Mouse (Mus musculus) kidney, adult 2 months (tissue): ENCODE measurements at regions not wholly inside any gene's neighbourhood (a gene's known extent, or its start where the extent isn't known, plus 50 kb on each side); places are given as distances from the start of the nearest gene placed in this dataset.
A peak's percentile ranks its signal among the peaks of the same experiment; 100 is the strongest.

Experiments used
- DNase-seq: peaks from one replicate; pipeline ENCODE4 v3.0.0; 2021
- H3K27ac ChIP-seq: fragments of 200-500 bp; 2 replicates; pipeline ENCODE4 v1.5.1; 2012; ENCODE audit warnings: low read depth, low read length, control low read depth, inconsistent platforms; ENCODE audit not compliant: insufficient read depth
- H3K27me3 ChIP-seq: fragments of 200-500 bp; replicated peaks from 2 replicates; pipeline ENCODE4 v1.6.1; 2012; ENCODE audit warnings: mild to moderate bottlenecking, moderate library complexity, low read length, inconsistent platforms; ENCODE audit not compliant: control insufficient read depth, insufficient read depth
- H3K36me3 ChIP-seq: fragments of 200-500 bp; 2 replicates; pipeline ENCODE4 v1.6.1; 2012; ENCODE audit warnings: mild to moderate bottlenecking, moderate library complexity, low read length, inconsistent platforms; ENCODE audit not compliant: control insufficient read depth, insufficient read depth
- H3K4me1 ChIP-seq: fragments of 200-500 bp; 2 replicates; pipeline ENCODE4 v1.6.1; 2011; ENCODE audit warnings: low read length; ENCODE audit not compliant: control insufficient read depth, insufficient read depth
- H3K4me3 ChIP-seq: fragments of 200-500 bp; 2 replicates; pipeline ENCODE4 v1.5.1; 2011; ENCODE audit warnings: mild to moderate bottlenecking, low read depth, low read length, control low read depth; ENCODE audit not compliant: insufficient read depth
- CTCF ChIP-seq: fragments of 200-500 bp; conservative IDR thresholded peaks from 2 replicates; pipeline ENCODE4 v1.5.1; 2011; ENCODE audit warnings: low read depth, mild to moderate bottlenecking, control low read depth, low read length, moderate library complexity, mixed read lengths; ENCODE audit not compliant: insufficient read depth, insufficient read length
- POLR2A ChIP-seq: fragments of 200-500 bp; IDR thresholded peaks from one replicate; pipeline ENCODE4 v1.6.1; 2011; ENCODE audit warnings: low read depth, low read length, control low read depth
- WGBS: fragments of 180-500 bp; shearing (Covaris S2); methylation state at CpG from one replicate; pipeline ENCODE4 v1.1.7; 2018; 5-methylcytosine and 5-hydroxymethylcytosine counted together

DNA sequence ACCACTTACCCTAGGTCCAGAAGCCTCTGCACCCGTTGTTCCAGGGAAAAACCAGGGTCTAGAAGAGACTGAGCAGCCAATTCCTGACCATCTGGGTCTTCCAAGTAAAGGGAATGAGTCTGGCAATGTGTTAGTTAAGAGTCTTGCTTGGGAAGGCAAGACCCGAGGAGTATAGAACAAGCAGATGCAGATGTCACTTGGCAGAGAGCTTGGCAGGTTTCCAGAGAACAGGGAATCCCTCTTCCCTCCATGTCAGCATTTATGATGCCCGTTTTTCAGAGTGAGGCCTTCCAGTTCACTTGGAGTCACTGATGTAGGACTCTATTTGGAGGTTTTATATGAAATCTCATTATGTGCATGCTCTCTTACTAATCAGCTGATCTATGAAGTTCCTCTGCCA, 231.1 kb downstream of the Bcl2 start:
- H3K4me3 ChIP-seq, result no peak overlapping the region
- no peaks in the 10 kb centered on the region for H3K4me1 ChIP-seq
- TF ChIP-seq CTCF (no peak), POLR2A (no peak)
- H3K36me3 ChIP-seq, result no peaks in the 10 kb centered on the region
- no peak for DNase-seq
- no peak overlapping the region for H3K27ac ChIP-seq
- H3K27me3 ChIP-seq, result no peaks in the 10 kb centered on the region
- 41% methylated on average over 3 of the region's 3 CpGs for WGBS

DNA sequence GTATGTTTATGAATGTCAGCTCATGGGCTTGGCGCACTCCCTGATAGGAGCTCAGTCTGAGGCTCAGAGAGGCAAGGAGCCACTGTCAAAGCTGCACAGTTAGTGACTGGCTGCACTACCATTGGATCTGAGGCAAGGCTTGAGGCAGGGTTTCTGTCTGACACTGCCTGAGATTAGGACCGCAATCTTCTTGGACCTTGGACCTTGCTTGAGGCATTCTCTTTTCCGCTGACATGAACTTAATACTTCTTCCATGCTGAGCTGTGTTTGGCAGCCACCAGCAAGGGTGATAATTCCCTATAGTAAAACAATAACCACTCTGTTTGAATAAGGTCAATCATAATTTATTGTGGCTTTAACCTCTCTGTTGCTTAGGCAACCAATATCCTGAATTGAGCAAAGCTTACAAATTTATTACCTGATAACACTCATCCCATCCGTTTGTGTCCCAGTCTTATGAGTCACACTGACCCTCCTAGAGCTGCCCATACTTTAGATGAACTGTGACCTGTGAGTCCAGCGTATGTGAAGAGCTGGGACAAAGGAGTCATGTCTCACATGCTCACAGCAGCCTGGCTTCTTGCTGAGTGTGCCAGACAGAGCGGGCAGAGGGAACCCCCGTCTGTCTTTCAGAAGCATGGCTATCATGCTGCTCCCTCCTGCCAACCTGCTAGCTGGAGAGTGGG, 236.3 kb downstream of the Bcl2 start:
- peak; percentile 79 for DNase-seq
- no peak overlapping the region; the same call in 1 of the 2 replicates for H3K27ac ChIP-seq

GRCm38 (mm10) chr1:106468021-106468420, 246.1 kb downstream of the Bcl2 start:
- TF ChIP-seq CTCF (no peak), POLR2A (no peak)
- Histone ChIP-seq H3K4me3 (no peak overlapping the region), H3K4me1 (no peaks in the 10 kb centered on the region), H3K27ac (no peak overlapping the region), H3K36me3 (no peaks in the 10 kb centered on the region), H3K27me3 (no peaks in the 10 kb centered on the region)
- 66% methylated on average over 9 of the region's 9 CpGs for WGBS
- peak; percentile 4 for DNase-seq

More for the DNA sequence above, 236.3 kb downstream of the Bcl2 start:
- TF ChIP-seq CTCF, result no peak
- no peak for TF ChIP-seq POLR2A
- Histone ChIP-seq H3K4me3 (no peak overlapping the region), H3K4me1 (peaks cover 4% of the 10 kb centered on the region; the same call in 1 of the 2 replicates), H3K36me3 (no peaks in the 10 kb centered on the region), H3K27me3 (no peaks in the 10 kb centered on the region)
- 42% methylated on average over 7 of the region's 7 CpGs for WGBS

DNA sequence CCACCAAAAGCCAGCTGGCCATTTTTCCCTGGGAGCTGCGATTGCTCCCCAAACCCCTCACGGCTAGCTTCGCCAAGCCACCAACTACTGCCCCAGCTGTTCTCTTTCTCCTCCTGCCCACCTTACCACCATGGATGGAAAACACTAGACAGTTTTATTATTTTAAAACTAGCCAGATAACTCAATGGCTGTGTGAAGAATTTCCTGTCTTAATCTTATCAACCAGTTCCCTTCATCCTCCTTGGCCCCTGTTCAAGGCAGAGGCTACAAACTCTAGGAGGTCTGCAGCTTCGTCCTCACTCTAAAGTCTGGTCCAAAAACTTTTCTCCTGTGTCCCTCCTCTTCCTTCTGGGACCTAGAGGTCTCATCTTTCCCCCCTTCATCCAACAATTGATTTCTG, 247.4 kb downstream of the Bcl2 start:
- DNase-seq, result no peak
- Histone ChIP-seq H3K4me3 (no peak overlapping the region), H3K36me3 (no peaks in the 10 kb centered on the region), H3K27me3 (no peaks in the 10 kb centered on the region), H3K27ac (no peak overlapping the region), H3K4me1 (no peaks in the 10 kb centered on the region)
- TF ChIP-seq POLR2A (no peak), CTCF (no peak)
- 78% methylated on average over 4 of the region's 4 CpGs for WGBS

GRCm38 (mm10) chr1:106465977-106466302, 248.1 kb downstream of the Bcl2 start:
- Histone ChIP-seq H3K4me3 (no peak overlapping the region), H3K27ac (no peak overlapping the region), H3K4me1 (no peaks in the 10 kb centered on the region), H3K36me3 (no peaks in the 10 kb centered on the region), H3K27me3 (no peaks in the 10 kb centered on the region)
- TF ChIP-seq CTCF (no peak), POLR2A (no peak)
- DNase-seq, result no peak
- WGBS, result 68% methylated on average over 8 of the region's 8 CpGs

- no peaks in the 10 kb centered on the region for H3K36me3 ChIP-seq
- TF ChIP-seq POLR2A, result no peak
- TF ChIP-seq CTCF, result no peak
- H3K4me1 ChIP-seq, result no peaks in the 10 kb centered on the region
- no peak for DNase-seq
- no peaks in the 10 kb centered on the region for H3K27me3 ChIP-seq
- H3K27ac ChIP-seq, result no peak overlapping the region
- WGBS, result 57% methylated on average over 4 of the region's 4 CpGs
- H3K4me3 ChIP-seq, result no peak overlapping the region
Measured at GRCm38 (mm10) chr1:106465243-106465976, 248.7 kb downstream of the Bcl2 start.

DNA sequence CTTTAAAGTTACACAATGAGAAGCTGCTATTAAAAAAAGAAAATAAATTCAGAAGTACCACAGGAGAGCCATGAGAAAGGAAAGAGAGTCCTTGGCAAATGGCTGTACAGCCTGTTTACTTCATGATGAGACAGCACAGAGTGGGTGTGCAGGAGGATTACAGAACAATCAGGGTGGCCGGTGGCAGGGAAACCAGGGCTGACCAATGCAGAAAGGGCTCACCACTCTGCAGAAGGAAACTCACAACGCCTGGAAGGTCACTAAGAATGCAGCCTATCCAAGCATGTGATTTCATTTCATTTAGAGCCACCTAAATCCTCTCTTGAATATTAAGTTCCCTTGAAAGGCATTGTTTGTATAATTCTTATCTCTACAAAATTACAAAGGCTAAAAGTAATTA, 249.3 kb downstream of the Bcl2 start:
- H3K4me1 ChIP-seq, result no peaks in the 10 kb centered on the region
- no peaks in the 10 kb centered on the region for H3K27me3 ChIP-seq
- no peak overlapping the region for H3K27ac ChIP-seq
- WGBS, result 41% methylated on average over 2 of the region's 2 CpGs
- DNase-seq, result no peak
- no peaks in the 10 kb centered on the region for H3K36me3 ChIP-seq
- H3K4me3 ChIP-seq, result no peak overlapping the region
- TF ChIP-seq POLR2A (no peak), CTCF (no peak)
